Mouse (Mus musculus) ES-E14 (cell line): ENCODE measurements at regions not wholly inside any gene's neighbourhood (a gene's known extent, or its start where the extent isn't known, plus 50 kb on each side); places are given as distances from the start of the nearest gene placed in this dataset.

ENCODE experiments used
- DNase-seq: peaks from one replicate; pipeline ENCODE4 v3.0.0-alpha.2; 2013; ENCODE audit warnings: low read depth, low spot score
- H3K27ac ChIP-seq: 2 replicates; pipeline ENCODE4 v1.5.1; 2012; ENCODE audit warnings: low read depth, mild to moderate bottlenecking, low read length, moderate library complexity, mixed read lengths; ENCODE audit not compliant: poor library complexity, insufficient read depth, severe bottlenecking
- H3K36me3 ChIP-seq: 2 replicates; pipeline ENCODE4 v1.6.1; 2012; ENCODE audit warnings: mild to moderate bottlenecking, low read length, moderate library complexity, mixed read lengths; ENCODE audit not compliant: control insufficient read depth, poor library complexity, insufficient read depth, severe bottlenecking
- H3K4me1 ChIP-seq, 2 experiments: fragments of 150-350 bp in 1 of 2; sonication (generic) in 1 of 2; 2 replicates each; pipeline ENCODE4 v1.6.1; 2012; ENCODE audit warnings: low read length in 2 of 2, mild to moderate bottlenecking in 1 of 2, mixed read lengths in 1 of 2; ENCODE audit not compliant: control insufficient read depth in 2 of 2, insufficient read depth in 2 of 2, poor library complexity in 1 of 2
- H3K4me3 ChIP-seq, 2 experiments: fragments of 150-350 bp in 1 of 2; sonication (generic) in 1 of 2; 2 replicates each; pipeline ENCODE4 v1.5.1; 2012; ENCODE audit warnings: low read length in 2 of 2, low read depth in 1 of 2, mild to moderate bottlenecking in 1 of 2, mixed read lengths in 1 of 2; ENCODE audit not compliant: insufficient read depth in 1 of 2, poor library complexity in 1 of 2, severe bottlenecking in 1 of 2
- H3K9ac ChIP-seq: 2 replicates; pipeline ENCODE4 v1.6.1; 2012; ENCODE audit warnings: low read depth, mild to moderate bottlenecking, low read length, mixed read lengths; ENCODE audit not compliant: poor library complexity, insufficient read depth, severe bottlenecking
- H3K9me3 ChIP-seq: fragments of 150-350 bp; sonication (generic); 2 replicates; pipeline ENCODE4 v1.6.1; 2012; ENCODE audit warnings: low read depth, mild to moderate bottlenecking, low read length; ENCODE audit not compliant: control insufficient read depth, insufficient read depth
- CHD2 ChIP-seq: IDR thresholded peaks from 2 replicates; pipeline ENCODE4 v1.6.1; 2014; ENCODE audit warnings: mild to moderate bottlenecking, low read depth, low read length, inconsistent platforms
- HCFC1 ChIP-seq: IDR thresholded peaks from 2 replicates; pipeline ENCODE4 v1.6.1; 2012; ENCODE audit warnings: low read length, inconsistent platforms, borderline replicate concordance; ENCODE audit not compliant: insufficient read depth
- MAFK ChIP-seq: IDR thresholded peaks from 2 replicates; pipeline ENCODE4 v1.6.1; 2014; ENCODE audit warnings: mild to moderate bottlenecking, low read depth, low read length, inconsistent platforms; ENCODE audit not compliant: insufficient read depth
- ZC3H11A ChIP-seq: IDR thresholded peaks from 2 replicates; pipeline ENCODE4 v1.6.1; 2012; ENCODE audit warnings: low read depth, mild to moderate bottlenecking, inconsistent platforms, low read length, borderline replicate concordance
- ZNF384 ChIP-seq: IDR thresholded peaks from 2 replicates; pipeline ENCODE4 v1.6.1; 2012; ENCODE audit warnings: low read depth, low read length, inconsistent platforms
- in situ Hi-C, 2 experiments: fragments of 600-800 bp; cut with MboI; formaldehyde crosslinking; loops; one replicate each; pipeline ENCODE4 v1.15.1; 2025; ENCODE audit warnings: low sequenced_read_pairs in 2 of 2, inconsistent platforms in 1 of 2; ENCODE audit not compliant: unreplicated experiment in 2 of 2

DNA sequence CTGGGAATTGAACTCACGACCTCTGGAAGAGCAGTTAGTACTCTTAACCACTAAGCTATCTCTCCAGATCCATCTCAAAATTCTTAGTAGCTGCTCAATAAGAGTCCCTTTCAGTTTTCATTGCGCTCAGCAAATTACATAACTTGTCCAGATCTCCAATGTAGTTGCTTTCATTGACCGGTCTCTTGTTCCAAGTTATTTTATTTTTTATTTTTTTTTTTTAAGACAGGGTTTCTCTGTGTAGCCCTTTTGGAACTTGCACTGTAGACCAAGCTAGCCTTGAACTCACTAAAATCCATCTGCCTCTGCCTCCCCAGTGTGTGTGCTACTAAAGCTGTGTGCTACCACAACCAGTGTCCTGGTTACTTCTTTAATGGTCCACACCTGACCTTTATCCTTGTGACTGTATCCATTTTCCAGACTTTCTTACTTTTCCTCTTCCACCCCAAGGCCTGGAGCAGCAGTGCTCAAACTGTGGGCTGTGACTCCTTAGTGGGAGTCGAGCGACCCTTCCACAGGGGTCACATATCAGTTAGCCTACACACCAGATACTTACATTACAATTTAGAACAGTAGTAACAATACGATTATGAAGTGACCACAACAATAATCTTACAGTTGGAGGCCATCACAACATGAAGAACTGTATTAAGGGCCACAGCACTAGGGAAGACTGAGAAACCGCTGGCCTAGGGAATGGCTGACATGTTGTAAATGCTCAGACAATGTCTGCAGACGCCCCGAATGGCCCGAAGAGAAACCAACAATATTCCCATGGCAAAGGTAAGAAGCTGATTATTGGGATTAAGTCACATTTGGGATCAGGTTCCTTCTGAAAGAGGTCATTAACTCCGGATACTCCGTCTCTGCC lies 97.8 kb upstream of the Cpsf6 start:
- Histone ChIP-seq H3K4me1 (no peaks in the 10 kb centered on the region), H3K9me3 (no peaks in the 10 kb centered on the region), H3K9ac (no peak overlapping the region), H3K36me3 (no peaks in the 10 kb centered on the region), H3K27ac (no peak overlapping the region), H3K4me3 (peak overlapping the region; percentile 4 to 10; a peak in 1 of 4 replicates)
- in situ Hi-C loops: no loop called here
- DNase-seq: no peak
- no peak for TF ChIP-seq MAFK
- no peak for TF ChIP-seq ZNF384
- TF ChIP-seq ZC3H11A: no peak
- TF ChIP-seq CHD2: no peak
- no peak for TF ChIP-seq HCFC1

DNA sequence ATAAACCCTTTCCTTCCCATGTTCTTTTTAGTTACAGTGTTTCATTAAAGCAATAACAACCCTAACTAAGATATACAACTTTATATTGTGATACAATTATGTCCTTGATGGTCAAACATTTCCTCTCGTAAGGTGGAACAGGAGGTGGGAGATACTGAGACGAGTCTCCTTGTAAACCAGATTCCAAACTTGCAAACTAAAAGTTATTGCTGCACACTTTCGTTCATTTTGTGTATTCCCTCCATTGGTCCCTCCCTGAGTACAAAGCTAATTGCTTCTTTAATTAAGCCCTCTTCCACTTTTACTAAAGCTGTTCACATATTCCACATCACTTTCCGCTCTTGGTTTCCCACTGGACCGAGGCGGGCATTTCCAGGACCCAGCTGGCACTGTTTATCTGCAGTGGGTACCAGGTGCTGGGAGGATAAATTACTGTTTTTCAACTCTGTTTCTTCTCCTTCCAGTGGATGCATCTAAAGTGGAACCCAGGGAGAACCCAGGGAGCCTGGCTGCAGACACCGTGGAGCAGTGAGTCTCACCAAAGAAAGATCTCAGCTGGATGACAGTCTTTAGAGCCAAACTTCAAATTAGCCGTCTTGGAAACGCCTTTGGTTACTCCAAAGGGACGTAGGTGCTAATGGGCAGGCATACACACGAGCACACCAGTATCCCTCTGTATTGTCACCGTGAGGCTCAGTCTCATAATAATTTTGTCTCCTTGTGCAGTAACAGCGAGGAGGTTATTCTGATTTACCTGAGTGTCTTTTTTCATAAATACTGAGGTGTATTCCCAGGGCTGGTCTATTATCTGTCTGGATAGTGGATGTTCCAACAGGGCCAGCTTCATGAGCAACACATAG lies 95.5 kb upstream of the Cpsf6 start:
- H3K9ac ChIP-seq: no peak overlapping the region
- in situ Hi-C loops: no loop called here
- H3K36me3 ChIP-seq: no peaks in the 10 kb centered on the region
- DNase-seq: no peak
- no peak for TF ChIP-seq CHD2
- no peak for TF ChIP-seq HCFC1
- TF ChIP-seq ZC3H11A: no peak
- no peak for TF ChIP-seq ZNF384
- TF ChIP-seq MAFK: no peak
- no peaks in the 10 kb centered on the region for H3K9me3 ChIP-seq
- H3K4me3 ChIP-seq: no peak overlapping the region
- H3K27ac ChIP-seq: no peak overlapping the region
- peaks cover 0 to 4% of the 10 kb centered on the region in 2 experiments; a peak in 1 of 4 replicates for H3K4me1 ChIP-seq

DNA sequence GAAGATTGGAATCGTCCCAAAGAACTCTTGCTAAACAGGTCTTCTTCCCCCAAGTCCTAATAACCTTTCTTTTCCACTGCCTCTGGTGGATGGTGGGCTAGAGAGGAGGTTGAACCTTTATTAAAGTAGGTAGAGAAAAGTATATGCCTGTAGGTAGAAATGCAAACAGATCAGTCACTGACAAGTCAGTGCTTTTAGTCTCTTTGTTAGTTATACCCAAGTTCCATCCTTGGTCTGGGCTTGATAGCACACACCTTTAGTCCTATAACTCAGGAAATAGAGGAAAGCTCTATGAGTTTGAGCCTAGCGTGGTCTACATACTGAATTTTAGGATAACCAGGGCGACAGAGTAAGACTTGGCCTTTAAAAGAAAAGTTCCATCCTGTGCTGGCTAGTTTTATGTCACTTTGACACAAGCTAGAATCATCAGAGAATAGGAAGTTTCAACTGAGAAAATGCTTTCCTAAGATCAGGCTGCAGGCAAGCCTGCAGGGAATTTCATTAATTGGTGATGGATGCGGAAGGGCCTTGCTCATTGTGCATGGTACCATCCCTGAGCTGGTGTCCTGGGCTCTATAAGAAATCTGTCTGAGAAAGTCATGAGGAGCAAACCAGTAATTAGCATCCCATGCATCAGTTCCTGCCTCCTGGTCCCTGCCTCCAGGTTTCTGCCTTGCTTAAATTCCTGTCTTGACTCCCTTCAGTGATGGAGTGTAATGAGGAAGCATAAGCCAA lies 94.7 kb upstream of the Cpsf6 start:
- no peak overlapping the region for H3K9ac ChIP-seq
- DNase-seq: no peak
- H3K9me3 ChIP-seq: no peaks in the 10 kb centered on the region
- in situ Hi-C loops: no loop called here
- peaks cover 0 to 4% of the 10 kb centered on the region in 2 experiments; a peak in 1 of 4 replicates for H3K4me1 ChIP-seq
- no peak overlapping the region for H3K4me3 ChIP-seq
- no peak overlapping the region for H3K27ac ChIP-seq
- H3K36me3 ChIP-seq: no peaks in the 10 kb centered on the region
- TF ChIP-seq CHD2: no peak
- no peak for TF ChIP-seq ZNF384
- no peak for TF ChIP-seq ZC3H11A
- no peak for TF ChIP-seq HCFC1
- no peak for TF ChIP-seq MAFK

DNA sequence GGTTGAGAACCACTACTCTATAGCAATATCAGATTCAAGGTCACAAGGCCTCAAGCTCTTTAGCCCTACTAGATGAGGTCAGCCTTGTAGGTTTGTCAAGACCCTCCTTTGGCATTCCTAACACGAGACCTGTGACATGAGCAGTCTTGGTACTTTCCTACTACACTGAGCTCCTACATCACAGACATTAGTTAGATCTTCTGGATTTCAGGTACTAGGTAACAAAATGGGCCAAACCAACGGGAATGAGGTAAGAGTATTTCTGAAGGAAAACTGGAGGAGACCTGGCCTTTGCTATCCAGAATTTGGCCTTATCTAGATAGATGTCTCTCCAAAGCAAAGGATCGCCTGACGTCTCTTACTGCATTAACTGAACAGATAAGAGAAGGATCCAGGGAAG lies 93.7 kb upstream of the Cpsf6 start:
- in situ Hi-C loops: no loop called here

More for the DNA sequence above, 93.7 kb upstream of the Cpsf6 start:
- no peak overlapping the region for H3K27ac ChIP-seq
- no peak overlapping the region for H3K4me3 ChIP-seq
- H3K36me3 ChIP-seq: no peaks in the 10 kb centered on the region
- peaks cover 0 to 4% of the 10 kb centered on the region in 2 experiments; a peak in 1 of 4 replicates for H3K4me1 ChIP-seq
- no peak overlapping the region for H3K9ac ChIP-seq
- no peaks in the 10 kb centered on the region for H3K9me3 ChIP-seq
- no peak for DNase-seq
- TF ChIP-seq HCFC1: no peak
- no peak for TF ChIP-seq ZNF384
